Mouse (Mus musculus) CH12.LX (cell line): ENCODE data around the gene Spata13. TPM values are rescaled to one million over a fixed set of nuclear protein-coding genes. Genes with fewer than 3 reads are reported as not detected.

ENCODE experiments used
- DNase-seq: peaks from one replicate; pipeline ENCODE4 v3.0.0-alpha.2; 2013; ENCODE audit errors: extremely low read depth
- H3K27ac ChIP-seq: 2 replicates; pipeline ENCODE4 v1.5.1; 2012; ENCODE audit warnings: low read depth, mild to moderate bottlenecking, control low read depth, moderate library complexity; ENCODE audit not compliant: insufficient read depth
- H3K27me3 ChIP-seq: replicated peaks from 2 replicates; pipeline ENCODE3; 2012; ENCODE audit warnings: inconsistent platforms
- H3K36me3 ChIP-seq, 2 experiments: replicated peaks in 1 of 2; 2 replicates each; pipeline versions ENCODE3 to v1.6.1; 2012; ENCODE audit warnings: inconsistent platforms in 1 of 2, low read length in 1 of 2, mild to moderate bottlenecking in 1 of 2, mixed read lengths in 1 of 2, moderate library complexity in 1 of 2; ENCODE audit not compliant: control insufficient read depth in 1 of 2, insufficient read depth in 1 of 2
- H3K4me1 ChIP-seq, 2 experiments: 2 replicates each; pipeline ENCODE4 v1.6.1; 2012; ENCODE audit warnings: inconsistent platforms in 1 of 2, moderate library complexity in 1 of 2; ENCODE audit not compliant: insufficient read depth in 2 of 2, control insufficient read depth in 1 of 2
- H3K4me2 ChIP-seq: 2 replicates; pipeline ENCODE4 v1.6.1; 2012; ENCODE audit warnings: low read depth, mild to moderate bottlenecking, control low read depth; ENCODE audit not compliant: poor library complexity, insufficient read depth, severe bottlenecking
- H3K4me3 ChIP-seq, 3 experiments: fragments of 150-350 bp in 1 of 3; sonication (generic) in 1 of 3; replicated peaks in 1 of 3; 2 replicates each; pipeline versions ENCODE3 to v1.5.1; 2011 to 2012; ENCODE audit warnings: low read depth in 2 of 3, low read length in 2 of 3, mild to moderate bottlenecking in 2 of 3, moderate library complexity in 2 of 3, control low read depth in 1 of 3, improper control_type of control experiment in 1 of 3, inconsistent platforms in 1 of 3, mixed read lengths in 1 of 3; ENCODE audit not compliant: poor library complexity in 1 of 3
- H3K79me2 ChIP-seq: replicated peaks from 2 replicates; pipeline ENCODE4 v1.6.1; 2012; ENCODE audit warnings: mild to moderate bottlenecking, moderate library complexity; ENCODE audit not compliant: control insufficient read depth, poor library complexity, insufficient read depth, severe bottlenecking; ENCODE audit errors: extremely low read depth
- H3K9ac ChIP-seq: 2 replicates; pipeline ENCODE4 v1.6.1; 2012; ENCODE audit warnings: low read depth, mild to moderate bottlenecking, control low read depth, moderate library complexity; ENCODE audit not compliant: insufficient read depth
- H3K9me3 ChIP-seq: replicated peaks from 2 replicates; pipeline ENCODE3; 2012; ENCODE audit warnings: low read length, inconsistent platforms, mixed read lengths
- CTCF ChIP-seq, 2 experiments: IDR thresholded peaks in 1 of 2; conservative IDR thresholded peaks in 1 of 2; 2 replicates each; pipeline ENCODE4 v1.5.1; 2011 to 2012; ENCODE audit warnings: low read depth in 2 of 2, low read length in 2 of 2, improper control_type of control experiment in 1 of 2, inconsistent platforms in 1 of 2, mild to moderate bottlenecking in 1 of 2, moderate library complexity in 1 of 2
- EP300 ChIP-seq: IDR thresholded peaks from 2 replicates; pipeline ENCODE4 v1.6.1; 2011; ENCODE audit warnings: low read length, improper control_type of control experiment
- HCFC1 ChIP-seq: IDR thresholded peaks from 2 replicates; pipeline ENCODE4 v1.6.1; 2012; ENCODE audit warnings: low read depth, mild to moderate bottlenecking, inconsistent platforms, low read length, improper control_type of control experiment
- MAFK ChIP-seq: IDR thresholded peaks from 2 replicates; pipeline ENCODE4 v1.6.1; 2011; ENCODE audit warnings: low read length, improper control_type of control experiment; ENCODE audit not compliant: insufficient replicate concordance
- MAX ChIP-seq: IDR thresholded peaks from 2 replicates; pipeline ENCODE4 v1.6.1; 2011; ENCODE audit warnings: low read length, improper control_type of control experiment
- MEF2A ChIP-seq: IDR thresholded peaks from 2 replicates; pipeline ENCODE4 v1.6.1; 2014; ENCODE audit warnings: low read depth, mild to moderate bottlenecking, inconsistent platforms, low read length, improper control_type of control experiment, borderline replicate concordance
- MYC ChIP-seq: IDR thresholded peaks from 2 replicates; pipeline ENCODE4 v1.6.1; 2011; ENCODE audit warnings: low read depth, mild to moderate bottlenecking, improper control_type of control experiment, low read length
- NELFE ChIP-seq: IDR thresholded peaks from 2 replicates; pipeline ENCODE4 v1.6.1; 2011; ENCODE audit warnings: low read depth, low read length, improper control_type of control experiment
- PAX5 ChIP-seq: IDR thresholded peaks from 2 replicates; pipeline ENCODE4 v1.6.1; 2012; ENCODE audit warnings: low read length, inconsistent platforms, mixed read lengths
- RAD21 ChIP-seq: IDR thresholded peaks from 2 replicates; pipeline ENCODE4 v1.6.1; 2011; ENCODE audit warnings: low read depth, mild to moderate bottlenecking, low read length, improper control_type of control experiment, moderate library complexity
- SMC3 ChIP-seq: IDR thresholded peaks from 2 replicates; pipeline ENCODE4 v1.6.1; 2011; ENCODE audit warnings: low read depth, low read length, improper control_type of control experiment
- TBP ChIP-seq: conservative IDR thresholded peaks from 2 replicates; pipeline ENCODE4 v1.6.1; 2011; ENCODE audit warnings: low read depth, low read length, improper control_type of control experiment
- TCF12 ChIP-seq: IDR thresholded peaks from 2 replicates; pipeline ENCODE4 v1.6.1; 2014; ENCODE audit warnings: low read depth, mild to moderate bottlenecking, inconsistent platforms, low read length, improper control_type of control experiment
- USF1 ChIP-seq: IDR thresholded peaks from 2 replicates; pipeline ENCODE4 v1.6.1; 2014; ENCODE audit warnings: low read depth, mild to moderate bottlenecking, inconsistent platforms, low read length, improper control_type of control experiment
- ZC3H11A ChIP-seq: IDR thresholded peaks from 2 replicates; pipeline ENCODE4 v1.6.1; 2012; ENCODE audit warnings: low read depth, mild to moderate bottlenecking, inconsistent platforms, low read length, improper control_type of control experiment
- ZKSCAN1 ChIP-seq: IDR thresholded peaks from 2 replicates; pipeline ENCODE4 v1.6.1; 2012; ENCODE audit warnings: low read depth, inconsistent platforms, low read length, improper control_type of control experiment, borderline replicate concordance
- ZNF384 ChIP-seq: IDR thresholded peaks from 2 replicates; pipeline ENCODE4 v1.6.1; 2012; ENCODE audit warnings: low read depth, low read length, improper control_type of control experiment, inconsistent platforms
- dilution Hi-C: fragments of 300-500 bp; cut with MboI; formaldehyde crosslinking; loops from 2 replicates; pipeline ENCODE4 v1.14.3; 2020; ENCODE audit warnings: low sequenced_read_pairs; ENCODE audit not compliant: extremely low pct_unique_long_range_greater_than_20kb, extremely low pct_ligation_motif_present
- in situ Hi-C: fragments of 300-500 bp; cut with MboI; formaldehyde crosslinking; loops from 3 replicates; pipeline ENCODE4 v1.14.3; 2019; ENCODE audit warnings: low sequenced_read_pairs, low pct_ligation_motif_present, low pct_unique_long_range_greater_than_20kb, mixed read lengths
- polyA plus RNA-seq: library from polyadenylated mRNA; unstranded; fragments of >175 nt; gene quantifications from 2 replicates; pipeline ENCODE4 v1.2.1, GENCODE M21; 2012; ENCODE audit warnings: low read depth; ENCODE audit not compliant: insufficient read length
- total RNA-seq, 2 experiments: library from RNA; depleted of rRNA; stranded (reverse); fragments of 300-350 nt in 1 of 2; fragments of >200 nt in 1 of 2; gene quantifications; 2 replicates each; pipeline ENCODE4 v1.2.3; 2012 to 2014

The Spata13 gene
- total and polyA plus RNA-seq, 3 experiments, result 11.6 to 15.9 (median 13.6) TPM

- in situ Hi-C loops (loop anchor here (10.0 kb wide), 2 partner anchors 285 to 495 kb away; no protein-coding TSS in a partner anchor), dilution Hi-C loops (no loop called here)
- H3K4me3 ChIP-seq, result no peak overlapping the region
- H3K9me3 ChIP-seq, result no peaks in the 10 kb centered on the region
- no peak overlapping the region for H3K27ac ChIP-seq
- peaks cover 0 to 7% of the 10 kb centered on the region in 2 experiments; a peak in 1 of 4 replicates for H3K4me1 ChIP-seq
- H3K79me2 ChIP-seq, result no peaks in the 10 kb centered on the region
- H3K4me2 ChIP-seq, result no peak overlapping the region
- no peaks in the 10 kb centered on the region for H3K27me3 ChIP-seq
- H3K9ac ChIP-seq, result no peak overlapping the region
- peaks cover 57 to 88% of the 10 kb centered on the region in 2 experiments for H3K36me3 ChIP-seq
- TF ChIP-seq EP300, result no peak
- no peak for TF ChIP-seq ZKSCAN1
- no peak for TF ChIP-seq MAX
- peak; percentile 77 for TF ChIP-seq SMC3
- no peak for TF ChIP-seq PAX5
- peak; percentile 34 to 81; a peak in 3 of 4 replicates for TF ChIP-seq CTCF (conservative IDR thresholded peaks at IDR 0.05 in 1 of 2, IDR thresholded peaks at IDR 0.05 in 1 of 2; ENCODE audit: low read depth in 2 of 2, low read length in 2 of 2)
- TF ChIP-seq RAD21, result peak; percentile 88
- TF ChIP-seq TCF12, result no peak
- TF ChIP-seq ZC3H11A, result peak; percentile 66
- no peak for DNase-seq
These were observed 166.2 kb downstream of the Spata13 start for GRCm38 (mm10) chr14:60799762-60800728.

DNA sequence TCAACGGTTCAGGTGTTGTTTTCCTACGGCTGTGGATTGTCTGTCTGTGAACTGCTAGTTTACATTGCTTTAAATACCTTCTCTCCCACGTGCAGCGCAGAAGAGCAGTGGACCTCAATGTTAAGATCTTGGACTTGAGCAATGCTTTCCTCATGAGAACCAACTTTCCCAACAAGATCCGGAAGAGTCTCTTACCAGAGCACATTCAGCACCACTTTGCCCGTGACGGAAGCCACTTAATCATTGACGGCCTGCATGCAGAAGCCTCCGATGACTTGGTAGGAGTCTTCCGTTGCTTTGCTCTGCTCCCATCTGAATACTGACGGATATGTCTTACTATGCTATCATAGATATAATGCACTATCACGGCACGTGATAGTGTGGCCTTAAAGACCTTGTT lies 168.2 kb downstream of the Spata13 start:
- Histone ChIP-seq H3K9ac (no peak overlapping the region), H3K36me3 (peaks cover 50 to 90% of the 10 kb centered on the region in 2 experiments), H3K4me2 (no peak overlapping the region), H3K4me1 (peaks cover 0 to 25% of the 10 kb centered on the region in 2 experiments; a peak in 2 of 4 replicates), H3K79me2 (no peaks in the 10 kb centered on the region), H3K9me3 (no peaks in the 10 kb centered on the region), H3K4me3 (no peak overlapping the region), H3K27me3 (no peaks in the 10 kb centered on the region), H3K27ac (no peak overlapping the region)
- dilution Hi-C loops, result no loop called here
- DNase-seq, result no peak
- in situ Hi-C loops, result no loop called here
- TF ChIP-seq NELFE, result no peak
- no peak for TF ChIP-seq PAX5
- TF ChIP-seq USF1, result no peak
- TF ChIP-seq ZNF384, result no peak
- no peak for TF ChIP-seq MYC
- no peak for TF ChIP-seq MAFK
- TF ChIP-seq HCFC1, result no peak
- TF ChIP-seq EP300, result no peak
- no peak for TF ChIP-seq CTCF (conservative IDR thresholded peaks at IDR 0.05 in 1 of 2, IDR thresholded peaks at IDR 0.05 in 1 of 2; ENCODE audit: low read depth in 2 of 2, low read length in 2 of 2)
- TF ChIP-seq MEF2A, result no peak
- no peak for TF ChIP-seq TBP
- TF ChIP-seq TCF12, result no peak
